Mouse (Mus musculus) cerebellum, adult 11-12 months (tissue): ENCODE results near the gene Olfr998.
"Not testable (repeated sequence)": the region's sequence is repeated elsewhere in the genome, so short reads cannot be mapped to it uniquely, and the experiment has no call there.

Experiments used
- DNase-seq: peaks from one replicate; pipeline ENCODE4 v3.0.0; 2022

Olfr998 gene

DNA sequence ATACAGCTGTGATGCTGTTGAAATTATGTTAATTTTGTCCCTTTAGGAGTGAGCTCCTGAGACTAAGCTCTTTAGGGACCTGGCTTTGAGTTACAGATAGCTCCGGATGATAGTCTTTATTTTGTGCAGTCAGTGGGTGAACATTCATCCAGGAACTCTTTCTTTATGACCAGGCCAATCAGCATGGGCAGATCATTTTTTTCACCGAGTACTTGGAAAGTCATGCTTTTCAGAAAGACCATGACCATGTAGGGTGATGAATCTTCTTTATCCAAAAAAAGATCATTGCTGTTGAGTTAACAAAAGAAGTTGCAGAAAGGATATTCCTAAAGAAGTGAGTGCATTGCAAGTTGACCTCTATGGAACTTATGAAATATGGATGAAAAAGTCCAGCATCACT is at the start of gene Olfr998:
Olfr998 (plus strand) TSS at position 301 of the 400 bp plus-strand sequence.
- not testable (repeated sequence) for DNase-seq

DNA sequence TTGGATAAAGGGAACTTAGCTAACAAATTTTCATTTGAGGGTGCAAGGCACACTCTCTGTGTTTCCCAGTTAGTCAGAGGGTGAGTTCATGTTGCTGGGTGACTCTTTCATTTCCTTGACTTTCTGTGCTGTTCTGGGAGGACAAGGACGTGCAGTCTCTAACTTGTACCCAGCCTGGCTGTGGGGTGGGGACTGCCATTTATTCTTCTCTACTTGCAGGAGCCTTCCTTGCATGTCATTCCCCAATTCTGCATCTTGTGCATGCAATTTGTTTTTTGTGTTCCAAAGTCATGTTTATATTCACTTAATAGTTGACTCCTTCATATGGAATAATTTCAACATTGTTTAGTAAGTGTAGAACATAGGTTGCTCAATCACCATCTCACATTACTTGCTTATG is 33.9 kb upstream of the Olfr998 start:
- no peak for DNase-seq

DNA sequence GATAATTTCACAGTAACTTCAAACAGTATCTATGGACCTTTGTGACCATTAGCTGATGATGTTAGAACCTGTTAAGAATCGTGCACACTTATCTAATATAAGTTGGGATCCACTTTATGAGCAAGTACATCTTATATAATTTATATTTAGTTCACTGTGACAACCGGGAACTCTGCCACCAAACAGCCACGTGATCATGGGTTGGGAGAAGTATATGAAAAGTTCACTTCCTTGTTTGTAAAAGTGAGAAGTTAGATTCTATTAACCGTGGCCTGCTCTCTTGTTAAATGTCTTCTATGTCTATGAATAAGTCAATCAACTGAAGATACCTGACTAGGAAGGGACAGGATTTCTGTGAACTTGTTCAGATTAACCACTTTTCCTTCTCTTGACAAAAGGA is 28.5 kb upstream of the Olfr998 start:
- no peak for DNase-seq

DNA sequence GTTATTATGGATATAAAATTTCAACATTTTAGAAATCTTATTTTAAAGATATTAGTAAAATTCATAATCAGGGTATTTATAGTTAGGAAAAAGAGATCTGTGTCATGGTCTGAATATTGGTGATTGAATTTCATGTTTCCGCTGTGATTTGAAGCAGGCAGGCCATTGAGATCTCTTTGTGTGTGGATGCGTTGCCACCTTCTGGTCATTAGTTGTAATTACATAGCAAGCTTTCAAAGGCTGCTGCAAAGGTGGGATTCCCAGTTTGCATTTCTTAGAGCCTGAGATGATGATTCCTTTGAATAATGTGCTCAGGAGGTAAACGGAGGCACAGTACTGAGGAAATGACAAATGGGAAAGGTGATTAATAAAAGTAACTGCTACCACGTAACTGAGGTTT is 27.6 kb upstream of the Olfr998 start:
- DNase-seq: no peak

DNA sequence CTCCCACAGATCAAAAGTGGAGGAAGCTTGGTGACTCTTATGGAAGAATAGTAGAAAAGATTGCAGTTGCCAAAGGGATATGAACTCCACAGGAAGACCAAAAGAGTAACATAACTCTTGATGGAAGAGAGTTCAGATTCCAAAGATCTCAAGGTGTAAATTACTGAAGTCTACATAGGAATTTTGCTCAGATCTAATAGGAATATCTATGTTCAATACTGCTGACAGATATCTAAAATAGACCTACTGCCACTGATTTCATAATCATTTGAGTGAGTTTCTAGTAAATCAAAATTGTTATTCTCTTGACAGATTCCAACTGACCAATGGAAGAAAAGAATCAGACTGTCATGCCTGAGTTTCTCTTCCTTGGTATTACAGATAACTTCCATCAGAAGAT is 9.8 kb upstream of the Olfr998 start, which contains the start of gene Olfr996:
Olfr996 (plus strand) TSS at position 301 of the 400 bp plus-strand sequence.
- no peak for DNase-seq

DNA sequence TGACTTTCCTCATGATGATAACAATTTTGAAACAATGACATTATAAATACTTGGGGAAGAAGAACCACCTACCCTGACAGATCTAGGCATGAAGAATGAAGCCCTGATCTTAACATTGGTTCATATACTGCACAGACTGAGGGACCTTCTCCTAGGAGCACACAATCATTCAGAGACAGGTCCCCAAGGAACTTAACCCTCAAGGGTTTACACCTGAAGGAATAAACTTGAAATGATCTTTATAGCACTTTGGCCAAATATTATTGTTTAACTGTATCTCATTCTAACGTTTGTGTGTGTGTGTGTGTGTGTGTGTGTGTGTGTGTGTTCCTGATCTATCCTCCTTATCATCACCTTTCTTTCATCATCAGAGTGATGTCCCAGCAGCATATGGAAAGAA is 23.1 kb downstream of the Olfr998 start, which contains the start of gene Olfr1000:
Olfr1000 (minus strand) TSS at position 101 of the 400 bp plus-strand sequence.
- no peak for DNase-seq
